Mouse (Mus musculus) forebrain, embryonic 13.5 days (tissue): Measurements from ENCODE around the gene Sarnp. TPM values are rescaled to one million over a fixed set of nuclear protein-coding genes. Genes with fewer than 3 reads are reported as not detected.

Experiments used
- ATAC-seq: fragments of 200-750 bp; cut with Nextera tagmentation; 2 replicates; pipeline ENCODE4 v1.8.0; 2017
- H3K27ac ChIP-seq: fragments of 300-500 bp; sonication (generic); 2 replicates; pipeline ENCODE4 v1.5.1; 2015; ENCODE audit warnings: inconsistent platforms, mild to moderate bottlenecking, moderate library complexity
- H3K27me3 ChIP-seq: fragments of 300-500 bp; sonication (generic); 2 replicates; pipeline ENCODE4 v1.6.1; 2015; ENCODE audit warnings: mild to moderate bottlenecking, inconsistent platforms
- H3K36me3 ChIP-seq: fragments of 300-500 bp; sonication (generic); 2 replicates; pipeline ENCODE4 v1.6.1; 2015; ENCODE audit warnings: mild to moderate bottlenecking, inconsistent platforms; ENCODE audit not compliant: poor library complexity, severe bottlenecking
- H3K4me1 ChIP-seq: fragments of 300-500 bp; sonication (generic); 2 replicates; pipeline ENCODE4 v1.6.1; 2015; ENCODE audit warnings: inconsistent platforms
- H3K4me2 ChIP-seq: fragments of 300-500 bp; sonication (generic); 2 replicates; pipeline ENCODE4 v1.6.1; 2015; ENCODE audit warnings: inconsistent platforms, mild to moderate bottlenecking, moderate library complexity
- H3K4me3 ChIP-seq: fragments of 300-500 bp; sonication (generic); 2 replicates; pipeline ENCODE4 v1.5.1; 2015; ENCODE audit warnings: mild to moderate bottlenecking, inconsistent platforms
- H3K9ac ChIP-seq: fragments of 300-500 bp; sonication (generic); 2 replicates; pipeline ENCODE4 v1.6.1; 2015; ENCODE audit warnings: mild to moderate bottlenecking, inconsistent platforms
- H3K9me3 ChIP-seq: fragments of 300-500 bp; sonication (generic); replicated peaks from 2 replicates; pipeline ENCODE4 v1.6.1; 2016; ENCODE audit warnings: inconsistent platforms
- WGBS: fragments of 180-500 bp; shearing (Covaris S2); methylation state at CpG from one replicate; pipeline ENCODE4 v1.1.7; 2015; 5-methylcytosine and 5-hydroxymethylcytosine counted together
- polyA plus RNA-seq: library from polyadenylated mRNA; unstranded; fragments of >200 nt; fragmentation: Nextera tagmentation; extraction: Ambion mirVana; gene quantifications from 2 replicates; pipeline ENCODE4 v1.2.1, GENCODE M21; 2015

Sarnp gene
- polyA plus RNA-seq, 1 experiment from 2014 or later: 278 TPM

GRCm38 (mm10) chr10:128801981-128802495 is 15.1 kb upstream of the Sarnp start:
- peaks cover 30% of the 10 kb centered on the region for H3K4me1 ChIP-seq
- H3K27ac ChIP-seq: no peak overlapping the region
- H3K27me3 ChIP-seq: no peaks in the 10 kb centered on the region
- H3K9me3 ChIP-seq: no peaks in the 10 kb centered on the region
- ATAC-seq: no peak
- peaks cover 42% of the 10 kb centered on the region for H3K36me3 ChIP-seq
- 87% methylated on average over 16 of the region's 16 CpGs for WGBS
- H3K9ac ChIP-seq: peak overlapping the region; percentile 88
- H3K4me2 ChIP-seq: no peak overlapping the region
- no peak overlapping the region for H3K4me3 ChIP-seq

GRCm38 (mm10) chr10:128802956-128803355 is 14.2 kb upstream of the Sarnp start:
- no peaks in the 10 kb centered on the region for H3K27me3 ChIP-seq
- no peaks in the 10 kb centered on the region for H3K9me3 ChIP-seq
- H3K36me3 ChIP-seq: peaks cover 51% of the 10 kb centered on the region
- peak overlapping the region; percentile 88 for H3K9ac ChIP-seq
- no peak for ATAC-seq
- H3K4me3 ChIP-seq: peak overlapping the region; percentile 78
- WGBS: 69% methylated on average over 4 of the region's 4 CpGs
- H3K4me1 ChIP-seq: peaks cover 39% of the 10 kb centered on the region
- peak overlapping the region; percentile 78 for H3K4me2 ChIP-seq
- H3K27ac ChIP-seq: no peak overlapping the region

- Histone ChIP-seq H3K9ac (peak overlapping the region; percentile 88), H3K27me3 (no peaks in the 10 kb centered on the region), H3K36me3 (peaks cover 55% of the 10 kb centered on the region), H3K4me2 (peak overlapping the region; percentile 78), H3K4me3 (peak overlapping the region; percentile 78), H3K4me1 (peaks cover 43% of the 10 kb centered on the region), H3K9me3 (no peaks in the 10 kb centered on the region), H3K27ac (peak overlapping the region; percentile 98; the same call in 1 of the 2 replicates)
- no peak for ATAC-seq
- WGBS: 14% methylated on average over 6 of the region's 6 CpGs
Observed at GRCm38 (mm10) chr10:128803361-128803760, 13.8 kb upstream of the Sarnp start.

GRCm38 (mm10) chr10:128803771-128804270 is 13.3 kb upstream of the Sarnp start, which contains the start of gene Dnajc14:
Dnajc14 (plus strand) TSS chr10:128804062.
- Histone ChIP-seq H3K4me1 (peaks cover 48% of the 10 kb centered on the region), H3K36me3 (peaks cover 55% of the 10 kb centered on the region), H3K27ac (peak within 1 kb of the TSS; percentile 98), H3K4me2 (peak within 1 kb of the TSS; percentile 78), H3K4me3 (peak within 1 kb of the TSS; percentile 78), H3K9me3 (no peaks in the 10 kb centered on the region), H3K27me3 (no peaks in the 10 kb centered on the region), H3K9ac (peak within 1 kb of the TSS; percentile 88)
- WGBS: under 1% methylated on average over 14 of the region's 14 CpGs
- ATAC-seq: peak; percentile 27

GRCm38 (mm10) chr10:128804271-128805091 is 12.7 kb upstream of the Sarnp start, which contains the start of gene Tmem198b:
Tmem198b (minus strand) TSS chr10:128804370.
- peak within 1 kb of the TSS; percentile 78 for H3K4me3 ChIP-seq
- peaks cover 54% of the 10 kb centered on the region for H3K4me1 ChIP-seq
- peak within 1 kb of the TSS; percentile 78 for H3K4me2 ChIP-seq
- H3K36me3 ChIP-seq: peaks cover 58% of the 10 kb centered on the region
- H3K27ac ChIP-seq: peak within 1 kb of the TSS; percentile 98
- under 1% methylated on average over 27 of the region's 28 CpGs for WGBS
- no peaks in the 10 kb centered on the region for H3K9me3 ChIP-seq
- peak; percentile 73 for ATAC-seq
- H3K9ac ChIP-seq: peak within 1 kb of the TSS; percentile 88
- H3K27me3 ChIP-seq: no peaks in the 10 kb centered on the region

GRCm38 (mm10) chr10:128805092-128806000 is 11.8 kb upstream of the Sarnp start:
- H3K36me3 ChIP-seq: peaks cover 56% of the 10 kb centered on the region
- peak overlapping the region; percentile 78 for H3K4me3 ChIP-seq
- peak overlapping the region; percentile 98 for H3K27ac ChIP-seq
- H3K9me3 ChIP-seq: no peaks in the 10 kb centered on the region
- ATAC-seq: peak; percentile 93
- under 1% methylated on average over 65 of the region's 70 CpGs for WGBS
- H3K4me1 ChIP-seq: peaks cover 58% of the 10 kb centered on the region
- peak overlapping the region; percentile 78 for H3K4me2 ChIP-seq
- H3K9ac ChIP-seq: peak overlapping the region; percentile 88
- no peaks in the 10 kb centered on the region for H3K27me3 ChIP-seq

GRCm38 (mm10) chr10:128806086-128806485 is 11.0 kb upstream of the Sarnp start:
- Histone ChIP-seq H3K27ac (no peak overlapping the region; the same call in 1 of the 2 replicates), H3K27me3 (no peaks in the 10 kb centered on the region), H3K4me3 (peak overlapping the region; percentile 78), H3K4me2 (peak overlapping the region; percentile 78), H3K4me1 (peaks cover 58% of the 10 kb centered on the region), H3K9ac (peak overlapping the region; percentile 88), H3K9me3 (no peaks in the 10 kb centered on the region), H3K36me3 (peaks cover 49% of the 10 kb centered on the region)
- no peak for ATAC-seq
- WGBS: 74% methylated on average over 6 of the region's 6 CpGs

GRCm38 (mm10) chr10:128807018-128807417 is 10.1 kb upstream of the Sarnp start:
- Histone ChIP-seq H3K4me3 (peak overlapping the region; percentile 78), H3K36me3 (peaks cover 42% of the 10 kb centered on the region), H3K9me3 (no peaks in the 10 kb centered on the region), H3K4me1 (peaks cover 58% of the 10 kb centered on the region), H3K4me2 (peak overlapping the region; percentile 78), H3K9ac (peak overlapping the region; percentile 88), H3K27ac (no peak overlapping the region), H3K27me3 (no peaks in the 10 kb centered on the region)
- WGBS: 96% methylated on average over 8 of the region's 8 CpGs
- ATAC-seq: no peak

- H3K4me3 ChIP-seq: no peak overlapping the region
- H3K36me3 ChIP-seq: peaks cover 54% of the 10 kb centered on the region
- H3K9me3 ChIP-seq: no peaks in the 10 kb centered on the region
- peaks cover 20% of the 10 kb centered on the region for H3K4me1 ChIP-seq
- H3K27ac ChIP-seq: no peak overlapping the region
- no peaks in the 10 kb centered on the region for H3K27me3 ChIP-seq
- ATAC-seq: no peak
- WGBS: 78% methylated on average over 4 of the region's 4 CpGs
- no peak overlapping the region for H3K9ac ChIP-seq
- H3K4me2 ChIP-seq: peak overlapping the region; percentile 61
Observed at GRCm38 (mm10) chr10:128820217-128820616, 3.1 kb downstream of the Sarnp start.

- H3K4me1 ChIP-seq: peaks cover 20% of the 10 kb centered on the region
- H3K4me2 ChIP-seq: peak within 1 kb of the TSS; percentile 89
- peaks cover 50% of the 10 kb centered on the region for H3K36me3 ChIP-seq
Observed at GRCm38 (mm10) chr10:128821358-128822056, 4.4 kb downstream of the Sarnp start, which contains the start of gene Ormdl2. Ormdl2 (minus strand) TSS chr10:128821645.

GRCm38 (mm10) chr10:128822135-128822534 is 5.0 kb downstream of the Sarnp start:
- no peaks in the 10 kb centered on the region for H3K27me3 ChIP-seq
- peak overlapping the region; percentile 91 for H3K4me3 ChIP-seq
- H3K27ac ChIP-seq: peak overlapping the region; percentile 60; the same call in 1 of the 2 replicates
- WGBS: 4% methylated on average over 13 of the region's 13 CpGs
- 0 out of 2 replicates have a peak, but pooled peaks have one; percentile 1 for ATAC-seq
- H3K4me2 ChIP-seq: peak overlapping the region; percentile 89
- H3K4me1 ChIP-seq: peaks cover 20% of the 10 kb centered on the region
- peaks cover 43% of the 10 kb centered on the region for H3K36me3 ChIP-seq
- H3K9ac ChIP-seq: peak overlapping the region; percentile 88
- no peaks in the 10 kb centered on the region for H3K9me3 ChIP-seq

More at GRCm38 (mm10) chr10:128821358-128822056, 4.4 kb downstream of the Sarnp start, which contains the start of gene Ormdl2:
- peak; percentile 100 for ATAC-seq
- peak within 1 kb of the TSS; percentile 91 for H3K4me3 ChIP-seq
- H3K9me3 ChIP-seq: no peaks in the 10 kb centered on the region
- H3K27ac ChIP-seq: peak within 1 kb of the TSS; percentile 60; the same call in 1 of the 2 replicates
- peak within 1 kb of the TSS; percentile 88 for H3K9ac ChIP-seq
- under 1% methylated on average over 46 of the region's 46 CpGs for WGBS
- no peaks in the 10 kb centered on the region for H3K27me3 ChIP-seq
